Mouse (Mus musculus): Measurements from ENCODE around the gene Lpar3.
"Not testable (repeated sequence)": the region's sequence is repeated elsewhere in the genome, so short reads cannot be mapped to it uniquely, and the experiment has no call there.

Lpar3 gene

DNA sequence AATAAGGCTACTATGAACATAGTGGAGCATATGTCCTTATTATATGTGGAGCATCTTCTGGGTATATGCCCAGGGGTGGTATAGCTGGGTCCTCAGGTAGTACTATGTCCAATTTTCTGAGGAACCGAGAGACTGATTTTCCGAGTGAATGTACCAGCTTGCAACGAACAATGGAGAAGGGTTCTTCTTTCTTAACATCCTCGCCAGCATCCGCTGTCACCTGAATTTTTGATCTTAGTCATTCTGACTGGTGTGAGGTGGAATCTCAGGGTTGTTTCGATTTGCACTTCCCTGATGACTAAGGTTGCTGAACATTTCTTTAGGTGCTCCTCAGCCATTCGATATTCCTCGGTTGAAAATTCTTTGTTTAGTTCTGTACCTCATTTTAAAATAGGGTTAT lies 11.0 kb upstream of the Lpar3 start:
- DNase-seq (ENCODE audit: low spot score) = not testable (repeated sequence)

DNA sequence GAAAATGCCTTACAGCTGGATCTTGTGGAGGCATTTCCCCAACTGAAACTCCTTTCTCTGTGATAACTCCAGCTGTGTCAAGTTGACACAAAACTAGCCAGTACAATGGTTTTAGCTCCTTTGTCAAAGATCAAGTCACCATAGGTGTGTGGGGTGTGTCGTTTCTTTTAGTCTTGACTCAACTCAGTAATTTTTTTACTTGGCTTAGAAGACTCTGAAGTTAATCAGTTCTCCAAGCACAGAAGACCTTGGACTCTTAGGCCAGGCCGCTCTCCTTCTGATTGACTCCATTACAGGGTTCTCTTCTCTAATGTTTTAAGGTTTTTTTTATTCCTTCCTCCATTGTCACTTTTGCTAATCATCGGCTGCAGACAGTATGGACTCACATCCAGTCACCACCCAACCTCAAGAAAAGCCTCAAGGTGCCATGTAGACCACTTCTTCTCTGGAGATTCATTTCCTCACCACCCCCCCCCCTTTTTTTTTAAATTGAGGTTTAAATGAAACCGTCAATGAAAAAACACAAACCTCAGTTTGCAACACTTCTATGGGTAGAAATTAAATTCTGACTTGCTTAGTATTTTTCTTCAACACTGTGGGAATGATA lies 9.5 kb upstream of the Lpar3 start:
- no peak for DNase-seq (ENCODE audit: low spot score)

GRCm38 (mm10) chr3:146211964-146212363 lies 8.8 kb upstream of the Lpar3 start:
- DNase-seq (ENCODE audit: low spot score) = no peak

DNA sequence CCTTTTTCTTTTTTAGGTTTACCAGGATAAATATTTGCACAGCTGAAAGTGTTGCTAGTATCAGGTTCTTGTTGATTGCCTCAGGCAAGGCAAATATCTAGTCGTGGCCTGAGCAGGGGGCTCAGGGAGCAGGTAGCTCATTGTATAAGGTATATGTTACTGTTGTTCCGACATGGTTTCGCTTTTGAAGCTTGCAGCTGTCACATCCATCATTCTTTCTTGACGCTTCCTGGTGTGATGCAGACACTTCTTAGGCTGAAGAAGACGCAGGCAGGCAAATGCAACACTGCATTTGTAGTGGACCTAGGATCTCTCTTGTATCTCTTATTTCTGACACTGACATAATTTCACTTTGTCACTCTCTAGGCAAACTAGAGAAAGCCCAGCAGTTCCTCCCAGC lies 7.4 kb upstream of the Lpar3 start:
- no peak for DNase-seq (ENCODE audit: low spot score)

- no peak for DNase-seq (ENCODE audit: low spot score)
Observed at GRCm38 (mm10) chr3:146216561-146216960, 4.2 kb upstream of the Lpar3 start.

DNA sequence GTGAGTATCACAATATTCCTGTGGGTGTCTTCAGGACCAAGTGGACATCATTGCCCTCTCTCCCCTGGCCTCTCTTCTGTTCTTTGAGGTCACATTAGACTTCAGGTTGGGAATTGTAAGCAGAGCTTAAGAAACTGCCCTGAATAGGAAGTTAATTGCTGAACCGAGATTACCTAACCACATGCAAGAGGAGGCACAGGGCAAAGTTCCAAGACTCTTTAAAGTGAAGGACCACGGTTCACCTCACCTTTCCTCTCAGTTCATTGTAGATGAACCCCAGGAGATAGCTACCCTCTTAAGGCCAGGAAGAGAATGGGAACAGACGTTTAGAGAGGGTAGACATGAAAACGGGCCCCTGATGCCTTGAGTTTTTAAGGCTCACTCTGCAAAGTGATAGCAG lies 3.5 kb downstream of the Lpar3 start:
- DNase-seq (ENCODE audit: low spot score) = no peak

GRCm38 (mm10) chr3:146225061-146225761 lies 4.4 kb downstream of the Lpar3 start:
- DNase-seq (ENCODE audit: low spot score) = no peak

DNA sequence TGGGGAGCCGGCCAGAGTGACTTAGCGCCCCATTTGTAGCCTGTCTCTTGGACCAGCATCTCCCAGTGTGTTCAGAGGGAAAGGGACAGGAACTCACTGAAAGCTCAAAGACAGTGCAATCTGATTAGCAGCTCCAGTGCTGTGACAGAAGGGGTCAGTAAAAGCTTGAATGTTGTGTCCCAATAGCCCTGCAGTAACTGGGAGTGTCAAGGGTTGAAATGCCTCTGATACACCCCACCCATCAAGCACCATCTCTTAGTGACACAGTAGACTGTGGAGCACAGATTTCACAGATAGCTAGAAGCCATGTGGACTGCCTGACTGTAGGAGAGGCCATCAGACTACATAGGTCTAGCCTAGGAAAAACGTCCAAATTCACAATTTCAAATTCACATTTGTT lies 6.7 kb downstream of the Lpar3 start:
- no peak for DNase-seq (ENCODE audit: low spot score)

DNA sequence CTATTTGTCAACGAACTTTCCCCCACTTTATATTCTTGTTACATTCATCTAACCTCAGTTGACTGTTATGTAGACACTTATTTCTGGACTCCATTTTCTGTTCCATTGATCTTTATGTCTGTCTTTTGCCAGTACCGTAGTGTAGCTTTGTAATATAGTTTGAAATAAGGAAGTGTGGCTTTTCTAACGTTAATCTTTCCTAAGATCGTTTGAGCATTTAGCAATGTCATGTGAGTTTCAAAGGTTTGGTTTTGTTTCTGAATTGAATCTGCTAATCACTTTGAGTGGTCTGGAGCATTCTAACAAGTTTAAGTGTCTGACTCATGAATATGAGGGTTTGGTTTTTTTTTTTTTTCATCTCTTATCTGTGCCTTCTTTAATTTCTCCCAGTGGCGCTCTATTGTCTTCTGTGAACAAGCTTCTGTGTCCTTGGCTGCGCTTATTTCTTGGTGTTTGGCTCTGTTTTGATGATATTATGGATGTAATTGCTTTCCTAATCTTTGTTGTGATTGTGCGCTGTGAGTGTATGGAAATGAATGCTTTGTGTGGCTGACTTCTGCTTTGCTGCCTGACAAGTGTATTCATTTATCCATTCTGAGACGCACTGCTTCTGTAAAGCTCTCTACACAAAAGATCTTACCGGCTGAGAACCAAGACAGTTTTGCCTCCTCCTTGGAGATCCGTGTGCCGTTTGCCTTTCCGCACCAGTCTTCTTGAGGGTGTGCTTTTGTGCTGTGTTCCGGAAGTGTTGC lies 8.0 kb downstream of the Lpar3 start:
- DNase-seq (ENCODE audit: low spot score) = no peak

DNA sequence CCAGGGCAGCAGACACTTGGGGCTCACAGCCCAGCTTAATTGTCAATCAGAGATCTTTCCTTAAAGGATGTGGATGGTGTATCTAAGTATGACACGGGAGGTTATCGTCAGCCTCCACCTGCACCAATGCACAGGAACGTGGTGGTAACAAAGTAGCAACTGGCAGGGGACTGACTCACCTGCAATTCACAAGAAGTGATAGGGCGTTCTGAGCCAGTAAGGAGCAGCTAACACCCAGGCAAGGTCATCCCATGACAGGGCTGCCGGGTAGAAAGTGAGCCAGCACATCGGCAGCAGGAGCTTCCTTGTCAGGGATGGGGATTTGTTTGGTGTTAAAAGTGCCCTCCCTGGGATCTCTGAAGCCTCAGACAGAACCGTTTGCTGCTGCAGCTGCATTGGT lies 11.9 kb downstream of the Lpar3 start:
- DNase-seq (ENCODE audit: low spot score) = no peak

DNA sequence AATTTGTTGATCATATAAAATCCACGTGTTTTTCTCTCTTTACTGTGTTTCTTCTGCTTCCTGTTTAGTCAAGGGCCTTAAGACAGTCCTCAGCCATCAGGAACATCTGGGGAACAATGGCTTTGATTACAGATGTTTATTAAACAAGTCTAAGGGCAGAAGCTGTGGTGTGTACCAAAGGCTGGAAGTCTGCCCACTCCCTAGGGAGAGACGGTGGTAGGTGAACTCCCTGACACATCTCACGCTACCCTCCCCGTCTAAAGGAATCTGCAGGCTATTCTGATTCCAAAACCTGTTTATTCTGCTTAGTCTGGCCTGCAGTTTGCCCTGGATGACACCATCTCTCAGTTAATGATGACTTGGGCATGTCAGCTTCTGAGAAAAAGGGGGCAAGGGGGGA lies 13.0 kb downstream of the Lpar3 start:
- no peak for DNase-seq (ENCODE audit: low spot score)

DNA sequence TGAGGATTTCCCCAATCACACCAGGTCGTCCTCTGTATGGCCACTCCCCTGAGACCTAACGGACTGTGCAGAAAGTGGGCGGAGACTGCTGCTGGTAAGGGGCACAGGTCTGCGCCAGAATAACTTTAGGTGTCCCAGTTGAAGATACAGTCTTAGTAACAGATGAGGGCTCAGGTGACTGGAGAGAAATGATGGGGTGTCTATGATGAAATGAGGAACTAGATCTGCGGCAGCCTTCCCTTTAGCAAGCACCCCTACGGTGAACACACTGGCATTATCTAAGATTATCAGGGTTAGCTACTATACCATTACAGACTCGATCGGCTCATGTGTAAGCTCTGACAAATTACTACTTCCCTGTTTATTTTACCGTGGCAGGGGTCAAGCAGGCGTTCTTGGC lies 13.8 kb downstream of the Lpar3 start:
- no peak for DNase-seq (ENCODE audit: low spot score)

DNA sequence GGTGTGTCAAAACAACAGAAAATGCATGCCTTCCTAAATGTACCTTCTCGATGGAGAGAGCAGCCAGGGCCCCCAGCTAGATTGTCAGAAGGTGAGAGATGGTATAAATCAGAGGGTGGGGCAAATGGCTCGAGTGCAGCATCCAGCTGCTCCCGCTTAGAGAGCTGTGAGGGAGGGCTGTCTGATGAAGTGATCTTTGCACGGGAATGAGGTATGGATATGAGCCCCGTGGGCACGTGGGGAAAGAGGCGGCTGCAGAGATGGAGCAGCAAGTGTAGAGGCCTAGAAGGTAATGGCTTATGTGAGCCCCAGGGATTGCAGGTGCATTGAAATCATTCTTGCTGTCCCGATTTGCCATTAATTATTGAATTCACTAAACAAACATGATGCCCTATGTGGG lies 15.5 kb downstream of the Lpar3 start:
- DNase-seq (ENCODE audit: low spot score) = no peak

DNA sequence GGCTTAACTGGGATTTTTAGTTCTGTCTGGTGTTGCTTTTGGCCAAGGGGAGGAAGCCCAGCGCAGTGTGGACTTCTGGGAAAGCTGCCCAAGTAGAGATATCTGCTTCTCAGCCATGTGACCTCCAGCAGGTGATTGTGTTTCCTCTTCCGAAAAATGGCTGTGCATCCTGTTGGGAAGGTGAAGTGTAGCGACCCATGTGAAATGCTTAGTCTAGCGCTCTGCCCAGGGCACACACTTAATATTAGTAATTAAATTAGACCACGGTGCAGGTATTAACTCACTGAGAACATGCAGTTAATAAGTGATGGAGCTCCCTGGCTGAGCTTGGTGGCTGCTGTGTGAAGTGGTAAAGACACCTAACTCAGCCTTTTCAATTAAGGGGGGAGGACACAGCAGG lies 16.9 kb downstream of the Lpar3 start:
- DNase-seq (ENCODE audit: low spot score) = no peak

DNA sequence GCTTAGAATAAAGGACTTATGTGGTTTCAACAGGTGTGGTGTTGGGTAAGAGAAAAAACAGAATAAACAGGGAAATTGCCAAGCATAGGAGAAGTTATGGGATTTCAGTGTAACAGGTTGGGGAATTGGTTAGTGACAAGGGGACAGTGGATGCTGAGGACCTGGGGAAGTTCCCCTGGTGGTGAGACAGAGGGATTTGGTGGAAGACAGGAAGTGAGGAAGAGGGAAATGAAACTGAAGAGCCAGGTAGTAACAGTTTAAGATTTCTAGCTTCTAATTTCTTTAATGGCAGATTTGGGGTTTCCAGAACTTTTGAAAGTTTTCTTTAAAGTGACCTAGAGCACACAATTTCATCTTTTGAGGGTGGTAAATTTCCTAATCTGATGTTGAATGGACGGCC lies 23.9 kb downstream of the Lpar3 start:
- DNase-seq (ENCODE audit: low spot score) = no peak

GRCm38 (mm10) chr3:146246557-146246956 lies 25.8 kb downstream of the Lpar3 start:
- no peak for DNase-seq (ENCODE audit: low spot score)

DNA sequence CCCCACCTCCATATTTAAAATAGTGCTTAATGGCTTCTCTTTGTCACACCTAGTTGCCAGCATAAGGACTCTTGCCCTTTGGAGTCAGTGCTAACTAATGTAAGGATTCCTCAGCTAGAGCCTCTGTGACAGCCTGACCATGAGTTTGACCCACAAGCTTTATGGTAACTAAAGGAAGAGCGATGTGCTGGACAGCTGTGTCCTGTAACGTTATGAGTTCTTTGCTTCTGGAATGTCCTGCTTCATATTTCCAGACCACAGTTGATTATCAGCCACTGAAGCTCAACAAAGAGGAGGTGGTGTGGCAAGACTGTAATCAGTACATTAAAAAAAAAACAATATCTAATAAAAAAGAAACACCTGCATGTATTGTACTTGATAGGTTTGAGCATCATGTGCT lies 26.2 kb downstream of the Lpar3 start:
- DNase-seq (ENCODE audit: low spot score) = no peak

DNA sequence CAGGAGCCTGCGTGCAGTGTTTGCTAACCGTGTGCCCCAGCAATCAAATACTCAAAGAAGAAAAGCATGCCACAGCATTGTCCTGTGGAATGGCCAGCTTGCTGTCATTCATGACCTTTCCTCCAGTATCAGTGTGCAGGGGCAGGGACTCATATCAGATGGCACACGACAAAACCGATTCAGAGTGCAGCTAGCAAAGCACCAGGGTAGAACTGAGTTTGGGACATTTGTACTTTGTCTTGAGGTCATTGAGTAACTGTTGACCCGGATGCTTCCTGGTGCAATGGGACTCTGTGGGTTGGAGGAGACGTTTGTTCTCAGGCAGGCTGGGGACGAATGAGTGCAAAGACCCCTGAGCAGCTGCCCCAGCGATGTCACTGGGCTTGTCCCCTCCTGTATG lies 29.1 kb downstream of the Lpar3 start:
- no peak for DNase-seq (ENCODE audit: low spot score)

DNA sequence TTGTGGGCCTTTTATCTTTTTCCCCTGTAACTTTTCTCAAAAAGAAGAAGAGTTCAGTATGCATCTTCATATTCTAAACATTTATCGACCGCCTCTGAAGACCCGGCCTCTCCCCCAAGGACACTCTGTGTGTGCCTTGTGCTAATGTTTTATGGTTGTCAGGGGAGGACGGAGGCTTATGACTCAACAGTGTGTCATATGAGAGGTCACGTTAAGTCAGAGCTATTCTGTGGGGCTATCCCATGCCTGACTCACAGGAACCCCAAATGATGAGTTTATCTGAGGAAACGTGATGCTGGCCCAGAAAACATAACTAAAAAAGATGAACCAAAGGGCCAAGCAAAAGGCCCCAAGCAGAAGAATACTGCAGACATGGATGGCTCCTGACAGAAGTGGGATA lies 31.0 kb downstream of the Lpar3 start:
- DNase-seq (ENCODE audit: low spot score) = no peak

- no peak for DNase-seq (ENCODE audit: low spot score)
Observed at GRCm38 (mm10) chr3:146253736-146254320, 33.1 kb downstream of the Lpar3 start.

DNA sequence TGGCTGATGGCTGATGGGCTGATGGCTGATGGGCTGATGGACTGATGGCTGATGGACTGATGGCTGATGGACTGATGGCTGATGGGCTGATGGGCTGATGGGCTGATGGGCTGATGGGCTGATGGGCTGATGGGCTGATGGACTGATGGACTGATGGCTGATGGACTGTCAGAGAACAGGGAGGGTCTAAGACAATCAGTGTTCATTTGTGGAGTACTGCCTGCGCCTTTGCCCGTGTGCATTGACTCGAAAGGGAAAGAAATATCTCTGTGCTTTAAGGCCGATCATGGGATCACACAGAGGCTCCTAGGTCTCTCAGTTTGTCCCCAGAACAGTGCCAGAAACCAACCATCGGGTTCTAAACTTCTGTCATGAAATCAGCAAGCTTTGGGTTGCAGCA lies 34.4 kb downstream of the Lpar3 start:
- DNase-seq (ENCODE audit: low spot score) = no peak

DNA sequence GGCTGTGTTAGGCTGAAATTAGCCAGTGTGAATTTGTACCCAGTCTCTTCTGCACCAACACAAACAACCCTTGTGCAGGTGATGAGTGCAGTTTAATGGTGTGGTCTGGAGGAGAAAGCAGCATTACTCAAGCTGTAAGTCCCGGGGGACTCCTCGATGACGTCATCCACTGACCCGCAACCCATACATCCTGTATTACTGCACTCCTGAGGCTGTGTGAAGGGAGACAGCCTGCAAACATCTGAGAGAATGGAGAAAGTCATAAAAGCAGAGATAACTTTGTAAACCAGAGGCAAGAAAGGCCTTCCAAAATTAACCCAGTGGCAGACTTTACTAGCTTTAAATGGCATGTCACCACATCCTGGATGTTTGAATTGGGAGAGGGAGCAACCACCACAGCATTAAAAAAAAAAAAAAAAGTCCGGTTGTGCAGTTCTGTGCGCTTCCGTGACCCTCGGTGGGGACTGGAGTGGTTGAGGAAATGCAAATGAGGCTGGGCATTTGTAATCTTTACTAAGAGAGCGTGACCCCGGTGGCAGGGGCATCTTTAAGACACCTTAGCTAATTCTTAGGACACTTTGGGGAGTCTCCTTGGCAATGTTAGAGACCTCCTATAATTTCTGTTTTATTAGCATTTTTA lies 36.8 kb downstream of the Lpar3 start:
- no peak for DNase-seq (ENCODE audit: low spot score)

- DNase-seq (ENCODE audit: low spot score) = no peak
Observed at GRCm38 (mm10) chr3:146260203-146260602, 39.4 kb downstream of the Lpar3 start.

All from urinary bladder, postnatal 10 days (tissue).